Mouse (Mus musculus): Measurements from ENCODE around the gene Plekhn1. TPM values are rescaled to one million over a fixed set of nuclear protein-coding genes. Genes with fewer than 3 reads are reported as not detected.

Gene Plekhn1
- polyA plus RNA-seq, 1 experiment from 2014 or later = 26.2 TPM

- H3K4me3 ChIP-seq (ENCODE audit: low read length) = no peak overlapping the region
- H3K9ac ChIP-seq (ENCODE audit: low read depth, low read length) = no peak overlapping the region
- peaks cover 94% of the 10 kb centered on the region for H3K36me3 ChIP-seq (ENCODE audit: control insufficient read depth, insufficient read depth, low read length)
- H3K4me2 ChIP-seq (ENCODE audit: low read length) = no peak overlapping the region
- no peak for ATAC-seq
- WGBS = 95% methylated on average over 11 of the region's 11 CpGs
- H3K27ac ChIP-seq (ENCODE audit: low read depth, low read length) = no peak overlapping the region
- H3K9me3 ChIP-seq (ENCODE audit: control insufficient read depth, low read length) = no peaks in the 10 kb centered on the region
- H3K4me1 ChIP-seq (ENCODE audit: control insufficient read depth, insufficient read depth, low read depth, low read length) = no peaks in the 10 kb centered on the region
- H3K27me3 ChIP-seq (replicated peaks; ENCODE audit: control insufficient read depth, insufficient read depth, low read length) = no peaks in the 10 kb centered on the region
Measured at GRCm38 (mm10) chr4:156171828-156172227, 62.8 kb downstream of the Plekhn1 start.

Small RNA genes within 50 kb of the gene (microRNA-seq; reads per million reads assigned to microRNA genes)
- gene Mir7658 = 1.2 reads per million

Other genes starting within 250 kb of the Plekhn1 start
- gene B3galt6, start 242.2 kb downstream of the Plekhn1 start, polyA plus RNA-seq (2015; fragmentation: Nextera tagmentation; extraction: Ambion mirVana) = 35.5 and 35.7 TPM in 2 replicates
- 120 and 124 TPM in 2 replicates for gene Sdf4, start 242.0 kb downstream of the Plekhn1 start, polyA plus RNA-seq (2015; fragmentation: Nextera tagmentation; extraction: Ambion mirVana)
- 0.64 TPM in 1 of 2 replicates, not detected in the other for gene Tnfrsf4, start 221.0 kb downstream of the Plekhn1 start, polyA plus RNA-seq (2015; fragmentation: Nextera tagmentation; extraction: Ambion mirVana)
- 1.7 and 1.8 TPM in 2 replicates for gene Tnfrsf18, start 208.7 kb downstream of the Plekhn1 start, polyA plus RNA-seq (2015; fragmentation: Nextera tagmentation; extraction: Ambion mirVana)
- not detected in 2 replicates for gene Ttll10, start 175.4 kb downstream of the Plekhn1 start, polyA plus RNA-seq (2015; fragmentation: Nextera tagmentation; extraction: Ambion mirVana)
- 28.0 and 31.3 TPM in 2 replicates for gene 9430015G10Rik, start 124.9 kb downstream of the Plekhn1 start, polyA plus RNA-seq (2015; fragmentation: Nextera tagmentation; extraction: Ambion mirVana)
- 0.40 and 0.52 TPM in 2 replicates for gene Rnf223, start 104.3 kb downstream of the Plekhn1 start, polyA plus RNA-seq (2015; fragmentation: Nextera tagmentation; extraction: Ambion mirVana)
- gene Agrn, start 37.4 kb downstream of the Plekhn1 start, polyA plus RNA-seq (2015; fragmentation: Nextera tagmentation; extraction: Ambion mirVana) = 94.4 and 118 TPM in 2 replicates
- 1.4 and 1.8 TPM in 2 replicates for gene Isg15, start 34.0 kb downstream of the Plekhn1 start, polyA plus RNA-seq (2015; fragmentation: Nextera tagmentation; extraction: Ambion mirVana)
- 3.7 and 5.3 TPM in 2 replicates for gene AW011738, start 31.6 kb downstream of the Plekhn1 start, polyA plus RNA-seq (2015; fragmentation: Nextera tagmentation; extraction: Ambion mirVana)
- gene Perm1, start 19.0 kb downstream of the Plekhn1 start, polyA plus RNA-seq (2015; fragmentation: Nextera tagmentation; extraction: Ambion mirVana) = 2.2 and 2.4 TPM in 2 replicates
- gene Noc2l, start 1.2 kb upstream of the Plekhn1 start, polyA plus RNA-seq (2015; fragmentation: Nextera tagmentation; extraction: Ambion mirVana) = 43.2 and 48.7 TPM in 2 replicates
- 1.9 and 2.0 TPM in 2 replicates for gene Samd11, start 20.8 kb upstream of the Plekhn1 start, polyA plus RNA-seq (2015; fragmentation: Nextera tagmentation; extraction: Ambion mirVana)
- not detected in 2 replicates for gene Vmn2r-ps159, start 96.2 kb upstream of the Plekhn1 start, polyA plus RNA-seq (2015; fragmentation: Nextera tagmentation; extraction: Ambion mirVana)